Mouse (Mus musculus): ENCODE results near the gene Sbpl.

DNA sequence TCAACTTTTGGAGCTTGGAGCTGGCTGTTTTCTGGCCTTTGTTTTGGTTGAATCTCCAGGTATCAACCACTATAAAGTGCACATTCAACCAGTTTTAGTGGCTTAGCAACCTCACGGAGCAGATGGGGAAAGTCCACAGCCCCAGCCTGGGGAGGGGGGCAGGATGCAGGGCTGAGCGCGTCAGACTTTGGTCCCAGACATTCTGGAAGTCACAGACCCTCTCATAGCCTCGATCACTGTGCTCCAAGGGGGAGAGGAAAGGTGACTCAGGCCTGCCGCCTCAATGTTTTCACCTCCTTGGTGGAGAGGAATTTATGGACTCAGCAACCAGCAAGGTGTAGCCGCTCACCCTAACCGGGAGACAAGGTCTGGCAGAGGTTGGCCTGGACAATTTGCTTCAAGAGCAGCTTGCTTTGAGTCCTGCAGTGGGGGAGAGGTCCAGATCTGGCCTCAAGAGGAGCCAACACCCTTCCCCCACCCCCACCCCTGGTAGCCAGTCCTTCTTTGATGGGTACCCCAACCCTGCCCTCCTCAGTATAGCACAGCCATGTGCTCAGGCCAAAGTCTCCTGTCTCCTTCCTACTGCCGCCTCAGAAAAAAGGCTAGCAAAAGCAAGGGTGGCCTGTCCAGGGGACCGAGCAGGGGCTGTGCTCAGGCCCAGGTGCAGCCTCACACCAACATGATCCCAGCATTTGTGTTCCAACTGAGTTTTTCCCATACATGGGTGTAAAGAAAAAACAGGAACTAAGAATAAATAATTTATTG is 37.9 kb upstream of the Sbpl start:
- TF ChIP-seq CTCF (IDR thresholded peaks at IDR 0.05; ENCODE audit: insufficient read depth, low read depth, low read length) (no peak), POLR2A (IDR thresholded peaks at IDR 0.05; ENCODE audit: insufficient read depth, low read depth, low read length) (no peak)
